Mouse (Mus musculus): ENCODE data around the gene Large1.

DNA sequence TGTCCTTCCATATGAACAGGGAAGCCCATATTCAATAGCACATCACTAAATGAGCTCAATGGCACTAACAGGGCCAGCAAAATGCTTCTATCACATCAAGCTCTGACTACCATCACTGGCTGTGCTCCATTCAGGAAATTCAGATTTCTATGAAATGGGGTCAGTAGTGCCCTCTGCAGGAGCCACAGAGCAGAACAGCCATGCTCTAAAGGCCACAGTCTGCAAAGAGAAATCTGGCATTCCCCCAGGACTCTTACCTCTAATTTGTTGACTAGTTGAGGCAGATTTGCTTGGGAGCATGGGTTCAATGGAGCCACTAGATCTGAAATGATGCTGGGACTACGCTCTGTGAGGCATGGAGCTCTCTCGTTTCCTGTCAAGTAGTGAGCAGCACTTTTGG, 151.5 kb downstream of the Large1 start:
- TF ChIP-seq CTCF (conservative IDR thresholded peaks at IDR 0.05; ENCODE audit: low read length), result peak; percentile 36
- no peak for TF ChIP-seq NANOG (IDR thresholded peaks at IDR 0.05; ENCODE audit: borderline replicate concordance, low read length)
- TF ChIP-seq POU5F1 (IDR thresholded peaks at IDR 0.05; ENCODE audit: borderline replicate concordance, low read length), result no peak

All from E14TG2a.4 (cell line).